Mouse (Mus musculus): ENCODE measurements around the gene Sept12. TPM values are rescaled to one million over a fixed set of nuclear protein-coding genes. Genes with fewer than 3 reads are reported as not detected.

The Sept12 gene
- not detected in 2 replicates for polyA plus RNA-seq (2015; fragmentation: Nextera tagmentation; extraction: Ambion mirVana)

DNA sequence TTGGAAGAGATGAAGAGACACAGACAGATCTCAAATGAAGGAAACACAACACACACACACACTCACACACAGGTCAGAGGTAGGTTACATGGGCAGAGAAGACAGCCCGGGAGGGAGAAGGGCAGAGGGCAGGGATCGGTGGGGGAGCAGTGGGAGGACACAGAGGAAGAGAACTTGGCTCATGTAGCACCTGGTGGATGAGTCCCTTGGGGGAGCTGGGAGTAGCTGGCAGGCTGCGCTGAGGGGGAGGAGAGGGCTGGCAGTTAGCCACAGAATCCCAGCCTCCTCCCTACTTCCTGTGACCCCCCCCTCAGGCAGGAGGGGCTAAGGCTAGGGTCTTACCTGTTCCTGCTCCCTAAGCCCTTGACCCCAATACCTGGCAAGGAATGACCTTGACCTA, at the start of gene Sept12:
TSS of gene Sept12 (minus strand) at position 300 of the 400 bp plus-strand sequence.
- H3K4me3 ChIP-seq (ENCODE audit: low read length), result no peak within 1 kb of the TSS
- no peaks in the 10 kb centered on the region for H3K36me3 ChIP-seq (ENCODE audit: control insufficient read depth, insufficient read depth)
- no peak within 1 kb of the TSS for H3K27ac ChIP-seq (ENCODE audit: low read length)
- no peaks in the 10 kb centered on the region for H3K27me3 ChIP-seq (ENCODE audit: control insufficient read depth, insufficient read depth, low read length)
- no peak for ATAC-seq (replicated peaks; ENCODE audit: extremely low read depth, insufficient read depth, low FRiP score)
- no peaks in the 10 kb centered on the region; the same call in 1 of the 2 replicates for H3K4me1 ChIP-seq (ENCODE audit: control insufficient read depth, insufficient read depth, low read length)
- H3K9me3 ChIP-seq (replicated peaks; ENCODE audit: control insufficient read depth, low read length), result no peaks in the 10 kb centered on the region
- 33% methylated on average over 3 of the region's 3 CpGs for WGBS
- H3K9ac ChIP-seq (ENCODE audit: low read length), result no peak within 1 kb of the TSS
- no peak within 1 kb of the TSS for H3K4me2 ChIP-seq (ENCODE audit: low read depth, low read length)

DNA sequence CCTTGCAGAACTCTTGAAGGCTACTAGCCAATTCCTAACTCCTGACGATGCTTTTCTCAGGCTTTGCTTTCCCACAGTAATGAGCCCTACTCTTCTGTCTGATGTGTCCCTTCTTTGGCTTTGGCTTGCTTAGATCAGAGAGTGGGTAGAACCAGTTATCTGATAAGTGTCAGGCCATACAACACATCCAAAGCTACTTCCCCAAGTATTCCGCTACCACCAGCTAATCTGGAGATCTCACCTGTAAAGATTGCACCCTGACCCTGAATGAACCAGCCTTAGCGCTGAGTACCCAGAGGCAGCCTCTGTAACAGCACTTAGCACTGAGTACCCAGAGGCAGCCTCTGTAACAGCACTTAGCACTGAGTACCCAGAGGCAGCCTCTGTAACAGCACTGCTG, 47.7 kb upstream of the Sept12 start:
- Histone ChIP-seq H3K36me3 (ENCODE audit: control insufficient read depth, insufficient read depth) (peaks cover 40% of the 10 kb centered on the region), H3K4me2 (ENCODE audit: low read depth, low read length) (no peak overlapping the region), H3K9ac (ENCODE audit: low read length) (no peak overlapping the region), H3K27me3 (ENCODE audit: control insufficient read depth, insufficient read depth, low read length) (no peaks in the 10 kb centered on the region), H3K4me3 (ENCODE audit: low read length) (no peak overlapping the region), H3K4me1 (ENCODE audit: control insufficient read depth, insufficient read depth, low read length) (peaks cover 15% of the 10 kb centered on the region), H3K9me3 (replicated peaks; ENCODE audit: control insufficient read depth, low read length) (no peaks in the 10 kb centered on the region), H3K27ac (ENCODE audit: low read length) (no peak overlapping the region)
- no peak for ATAC-seq (replicated peaks; ENCODE audit: extremely low read depth, insufficient read depth, low FRiP score)
- WGBS, result 95% methylated on average over 3 of the region's 3 CpGs

DNA sequence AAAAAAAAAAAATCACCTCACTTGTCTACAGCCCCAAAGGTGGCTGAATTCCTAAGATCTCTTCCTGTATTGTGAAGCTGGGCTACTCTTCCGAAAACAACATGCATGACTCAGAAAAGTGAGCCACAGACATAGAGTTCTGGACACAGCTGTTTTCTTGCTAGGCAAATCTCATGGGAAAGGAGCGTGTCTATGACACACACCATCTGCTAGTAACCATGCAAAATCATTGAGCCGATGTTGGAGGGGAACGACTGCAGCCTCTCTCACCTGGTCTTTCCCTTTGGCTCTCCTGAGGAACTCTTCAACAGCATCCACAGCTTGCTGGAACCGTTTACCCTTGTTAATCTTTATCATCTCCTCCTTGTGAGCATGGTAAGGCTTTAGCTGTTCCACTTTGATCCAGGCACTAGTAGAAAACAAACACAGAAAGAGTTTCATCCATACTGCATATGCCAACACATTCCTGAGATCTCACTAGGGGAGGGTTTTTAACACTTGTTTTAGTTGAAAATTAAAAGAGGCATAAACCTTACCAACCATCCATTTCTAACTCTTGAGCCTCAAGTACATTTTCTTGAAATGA, 39.1 kb upstream of the Sept12 start:
- Histone ChIP-seq H3K4me3 (ENCODE audit: low read length) (no peak overlapping the region), H3K9me3 (replicated peaks; ENCODE audit: control insufficient read depth, low read length) (no peaks in the 10 kb centered on the region), H3K9ac (ENCODE audit: low read length) (no peak overlapping the region), H3K36me3 (ENCODE audit: control insufficient read depth, insufficient read depth) (peaks cover 71% of the 10 kb centered on the region), H3K4me2 (ENCODE audit: low read depth, low read length) (no peak overlapping the region), H3K27ac (ENCODE audit: low read length) (no peak overlapping the region), H3K4me1 (ENCODE audit: control insufficient read depth, insufficient read depth, low read length) (no peaks in the 10 kb centered on the region), H3K27me3 (ENCODE audit: control insufficient read depth, insufficient read depth, low read length) (no peaks in the 10 kb centered on the region)
- no peak for ATAC-seq (replicated peaks; ENCODE audit: extremely low read depth, insufficient read depth, low FRiP score)
- 78% methylated on average over 5 of the region's 5 CpGs for WGBS

DNA sequence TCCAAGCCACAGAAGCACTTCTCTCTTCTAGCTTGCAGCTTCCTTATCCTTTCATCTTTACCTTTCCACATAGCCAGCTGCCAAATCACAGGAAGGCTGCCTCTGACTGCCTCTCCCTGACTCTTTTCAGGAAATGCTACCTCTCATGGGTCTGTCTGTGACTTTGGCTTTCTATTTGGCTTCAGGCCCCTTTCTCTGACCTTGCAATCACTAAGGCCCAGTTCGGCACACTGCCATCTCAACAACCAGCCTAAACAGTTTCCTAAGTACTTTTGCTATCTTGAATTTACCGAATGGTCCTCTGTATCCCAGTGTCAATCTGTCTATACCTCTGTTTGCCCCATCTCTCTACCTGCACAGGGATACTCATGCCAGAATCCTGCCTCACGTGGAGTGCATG, 37.9 kb upstream of the Sept12 start:
- H3K4me1 ChIP-seq (ENCODE audit: control insufficient read depth, insufficient read depth, low read length), result no peaks in the 10 kb centered on the region
- no peak for ATAC-seq (replicated peaks; ENCODE audit: extremely low read depth, insufficient read depth, low FRiP score)
- WGBS, result 94% methylated on average over 3 of the region's 3 CpGs
- no peaks in the 10 kb centered on the region for H3K27me3 ChIP-seq (ENCODE audit: control insufficient read depth, insufficient read depth, low read length)
- no peak overlapping the region for H3K9ac ChIP-seq (ENCODE audit: low read length)
- H3K36me3 ChIP-seq (ENCODE audit: control insufficient read depth, insufficient read depth), result peaks cover 74% of the 10 kb centered on the region
- no peaks in the 10 kb centered on the region for H3K9me3 ChIP-seq (replicated peaks; ENCODE audit: control insufficient read depth, low read length)
- H3K4me3 ChIP-seq (ENCODE audit: low read length), result no peak overlapping the region
- H3K27ac ChIP-seq (ENCODE audit: low read length), result no peak overlapping the region
- no peak overlapping the region for H3K4me2 ChIP-seq (ENCODE audit: low read depth, low read length)

DNA sequence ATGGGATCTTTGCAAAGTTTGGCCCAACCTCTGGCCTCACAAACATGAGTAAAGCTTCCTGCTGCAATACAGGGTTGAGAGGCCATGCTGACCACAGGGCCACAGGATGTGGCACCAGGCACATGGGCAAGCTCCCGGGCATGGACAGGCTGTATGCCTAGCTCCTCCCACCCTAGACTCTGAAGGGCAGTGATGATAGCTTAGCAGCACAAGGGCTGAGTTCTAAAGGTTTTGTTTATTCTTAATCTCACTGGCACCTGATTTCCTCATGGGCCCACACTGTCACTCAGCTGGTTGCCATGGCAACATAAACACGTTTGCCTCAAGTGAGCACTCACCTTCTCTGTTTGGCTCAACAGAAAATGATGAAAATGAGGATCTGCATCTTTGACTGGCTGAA, 32.2 kb upstream of the Sept12 start:
- ATAC-seq (replicated peaks; ENCODE audit: extremely low read depth, insufficient read depth, low FRiP score), result no peak
- Histone ChIP-seq H3K9me3 (replicated peaks; ENCODE audit: control insufficient read depth, low read length) (no peaks in the 10 kb centered on the region), H3K9ac (ENCODE audit: low read length) (no peak overlapping the region), H3K36me3 (ENCODE audit: control insufficient read depth, insufficient read depth) (peaks cover 82% of the 10 kb centered on the region), H3K27ac (ENCODE audit: low read length) (no peak overlapping the region), H3K4me1 (ENCODE audit: control insufficient read depth, insufficient read depth, low read length) (no peaks in the 10 kb centered on the region), H3K4me2 (ENCODE audit: low read depth, low read length) (no peak overlapping the region), H3K4me3 (ENCODE audit: low read length) (no peak overlapping the region), H3K27me3 (ENCODE audit: control insufficient read depth, insufficient read depth, low read length) (no peaks in the 10 kb centered on the region)
- 61% methylated on average over 2 of the region's 2 CpGs for WGBS

DNA sequence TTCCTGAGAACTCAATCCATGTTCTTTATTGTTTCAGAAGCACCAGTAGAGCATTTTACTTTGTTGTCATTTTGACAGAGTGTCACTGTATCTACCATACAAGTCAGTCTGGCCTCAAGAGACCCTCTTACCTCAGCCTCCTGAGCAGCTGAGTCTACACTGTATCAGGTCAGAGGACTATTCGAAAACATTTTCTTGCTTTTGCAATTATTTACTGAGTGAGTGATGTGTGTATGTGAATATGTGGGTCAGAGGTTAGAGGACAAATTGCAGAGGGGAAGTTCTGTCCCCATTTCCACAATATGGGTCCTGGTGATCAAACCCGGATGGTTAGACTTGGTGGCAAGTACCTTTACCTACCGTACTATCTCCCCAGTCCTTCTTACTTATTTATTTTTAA, 26.4 kb upstream of the Sept12 start:
- Histone ChIP-seq H3K9ac (ENCODE audit: low read length) (no peak overlapping the region), H3K27ac (ENCODE audit: low read length) (no peak overlapping the region), H3K4me1 (ENCODE audit: control insufficient read depth, insufficient read depth, low read length) (no peaks in the 10 kb centered on the region), H3K36me3 (ENCODE audit: control insufficient read depth, insufficient read depth) (peaks cover 78% of the 10 kb centered on the region), H3K4me2 (ENCODE audit: low read depth, low read length) (no peak overlapping the region), H3K4me3 (ENCODE audit: low read length) (no peak overlapping the region), H3K27me3 (ENCODE audit: control insufficient read depth, insufficient read depth, low read length) (no peaks in the 10 kb centered on the region), H3K9me3 (replicated peaks; ENCODE audit: control insufficient read depth, low read length) (no peaks in the 10 kb centered on the region)
- ATAC-seq (replicated peaks; ENCODE audit: extremely low read depth, insufficient read depth, low FRiP score), result no peak
- WGBS, result 92% methylated on average over 3 of the region's 3 CpGs

DNA sequence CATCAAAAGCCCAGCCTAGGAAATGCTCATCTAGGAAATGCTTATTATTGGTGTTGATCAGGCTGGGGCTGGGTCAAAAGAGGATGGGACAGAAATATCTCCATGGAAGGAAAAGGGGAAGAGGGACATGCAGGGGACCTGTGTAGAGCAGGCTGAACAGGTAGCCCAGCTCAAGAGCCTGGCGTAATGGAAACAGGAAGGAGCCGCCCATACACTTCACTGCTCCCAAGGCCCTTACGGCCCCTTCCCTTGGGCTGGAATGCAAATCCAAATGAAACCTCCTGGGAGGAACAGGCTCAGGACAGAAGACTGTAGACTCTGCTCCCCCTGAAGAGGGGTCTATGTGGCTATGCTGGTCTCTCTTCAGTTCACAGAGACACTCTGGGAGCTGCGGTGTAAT, 16.9 kb upstream of the Sept12 start:
- H3K9ac ChIP-seq (ENCODE audit: low read length), result no peak overlapping the region
- no peak for ATAC-seq (replicated peaks; ENCODE audit: extremely low read depth, insufficient read depth, low FRiP score)
- peaks cover 48% of the 10 kb centered on the region for H3K36me3 ChIP-seq (ENCODE audit: control insufficient read depth, insufficient read depth)
- no peaks in the 10 kb centered on the region for H3K9me3 ChIP-seq (replicated peaks; ENCODE audit: control insufficient read depth, low read length)
- no peak overlapping the region for H3K27ac ChIP-seq (ENCODE audit: low read length)
- H3K27me3 ChIP-seq (ENCODE audit: control insufficient read depth, insufficient read depth, low read length), result no peaks in the 10 kb centered on the region
- H3K4me3 ChIP-seq (ENCODE audit: low read length), result no peak overlapping the region
- H3K4me1 ChIP-seq (ENCODE audit: control insufficient read depth, insufficient read depth, low read length), result peaks cover 6% of the 10 kb centered on the region
- no peak overlapping the region for H3K4me2 ChIP-seq (ENCODE audit: low read depth, low read length)
- WGBS, result 87% methylated on average over 4 of the region's 4 CpGs

DNA sequence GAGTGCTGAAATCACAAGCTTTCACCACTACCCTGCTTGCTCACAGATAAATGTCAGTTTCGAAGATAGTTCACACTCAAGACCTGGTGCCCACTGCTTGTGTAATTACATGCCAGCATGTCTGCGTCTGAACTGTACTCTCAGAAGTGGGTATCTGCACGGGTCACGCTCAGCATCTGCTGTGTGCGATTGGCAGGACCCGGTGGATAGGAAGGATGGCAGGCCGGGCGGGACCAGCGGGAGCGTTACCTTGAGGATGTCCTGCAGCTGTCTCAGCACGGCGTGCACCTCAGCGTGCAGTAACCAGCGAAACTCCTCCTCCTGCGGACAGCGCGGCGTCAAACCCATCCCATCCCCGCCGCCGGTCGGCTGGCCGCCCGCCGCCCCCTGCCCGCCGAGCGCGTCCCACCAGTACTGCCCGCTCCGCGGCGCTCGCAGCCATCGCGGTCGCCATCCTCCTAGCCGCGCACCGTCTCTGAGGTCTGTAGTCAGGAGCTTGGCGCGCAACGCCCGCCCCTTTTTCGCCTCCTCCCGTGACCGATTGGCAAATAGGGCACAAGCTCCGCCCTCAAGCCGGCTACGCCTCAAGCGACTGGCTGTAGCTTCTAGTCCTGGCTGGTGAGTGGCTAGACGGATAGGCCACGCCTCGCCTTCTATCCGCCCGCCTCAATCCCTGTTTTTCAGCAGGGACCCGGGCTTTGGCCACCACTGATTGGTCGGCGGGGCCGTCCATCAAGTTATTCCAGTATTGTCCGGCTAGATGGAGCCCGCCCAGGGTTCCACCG, 15.6 kb upstream of the Sept12 start, which contains the start of gene Rogdi:
TSS of gene Rogdi (minus strand) at position 500 of the 785 bp plus-strand sequence.
- Histone ChIP-seq H3K4me1 (ENCODE audit: control insufficient read depth, insufficient read depth, low read length) (peaks cover 6% of the 10 kb centered on the region), H3K9ac (ENCODE audit: low read length) (peak within 1 kb of the TSS; percentile 79), H3K4me2 (ENCODE audit: low read depth, low read length) (peak within 1 kb of the TSS; percentile 95), H3K27ac (ENCODE audit: low read length) (peak within 1 kb of the TSS; percentile 51), H3K36me3 (ENCODE audit: control insufficient read depth, insufficient read depth) (peaks cover 35% of the 10 kb centered on the region), H3K27me3 (ENCODE audit: control insufficient read depth, insufficient read depth, low read length) (no peaks in the 10 kb centered on the region), H3K4me3 (ENCODE audit: low read length) (peak within 1 kb of the TSS; percentile 78), H3K9me3 (replicated peaks; ENCODE audit: control insufficient read depth, low read length) (no peaks in the 10 kb centered on the region)
- WGBS, result under 1% methylated on average over 62 of the region's 63 CpGs
- peak; percentile 99 for ATAC-seq (replicated peaks; ENCODE audit: extremely low read depth, insufficient read depth, low FRiP score)
